ENCODE assay signal across 8 mouse cellular contexts in genomic region chr19:7495221-7496038, GRCm38 (mm10). TPM values are rescaled to one million over a fixed set of nuclear protein-coding genes. Genes with fewer than 3 reads are reported as not detected.
DNase-seq lines count a peak whose midpoint lies in the region; ATAC-seq and TF ChIP-seq lines count a peak whose summit lies in the region.

No protein-coding gene starts in this region.

- no peak for ATAC-seq in heart, embryonic 13.5 days (ENCODE audit: extremely low read depth, insufficient number of reproducible peaks, low FRiP score, low TSS enrichment)
- ATAC-seq in forebrain, embryonic 15.5 days (replicated peaks) = no peak
- ATAC-seq in liver, embryonic 16.5 days (ENCODE audit: low read depth) = no peak
- no peak for ATAC-seq in cerebellum, adult (ENCODE audit: insufficient number of reproducible peaks, low FRiP score, low TSS enrichment)

- TF ChIP-seq EP300 in ES-Bruce4 (IDR thresholded peaks at IDR 0.05; ENCODE audit: insufficient read depth, low read depth, low read length) = no peak

- no peak for TF ChIP-seq POLR2A in ES-Bruce4 (IDR thresholded peaks at IDR 0.05; ENCODE audit: insufficient read depth, low read length)

- 42% methylated on average over 14 of the region's 14 CpGs for WGBS in heart, embryonic 13.5 days
- WGBS in forebrain, embryonic 15.5 days = 39% methylated on average over 14 of the region's 14 CpGs
- 23% methylated on average over 14 of the region's 14 CpGs for WGBS in liver, embryonic 16.5 days (ENCODE audit: insufficient replicate concordance)

- TF ChIP-seq CTCF in ES-Bruce4 (IDR thresholded peaks at IDR 0.05; ENCODE audit: low read depth, low read length) = no peak

- peaks cover 8% of the 10 kb centered on the region for H3K4me1 ChIP-seq in heart, embryonic 13.5 days
- H3K4me1 ChIP-seq in ES-Bruce4 (ENCODE audit: control insufficient read depth, insufficient read depth, low read length) = peaks cover 1% of the 10 kb centered on the region
- peaks cover 9% of the 10 kb centered on the region for H3K4me1 ChIP-seq in forebrain, embryonic 15.5 days
- peaks cover 14% of the 10 kb centered on the region for H3K4me1 ChIP-seq in liver, embryonic 16.5 days (ENCODE audit: control insufficient read depth, low read depth, low read length)

- no peaks in the 10 kb centered on the region for H3K36me3 ChIP-seq in heart, embryonic 13.5 days
- no peaks in the 10 kb centered on the region for H3K36me3 ChIP-seq in ES-Bruce4 (ENCODE audit: control insufficient read depth, insufficient read depth, low read length, poor library complexity, severe bottlenecking)
- no peaks in the 10 kb centered on the region for H3K36me3 ChIP-seq in forebrain, embryonic 15.5 days
- no peaks in the 10 kb centered on the region for H3K36me3 ChIP-seq in liver, embryonic 16.5 days (ENCODE audit: control insufficient read depth, insufficient read depth)

- intact Hi-C loops in heart, postnatal 14 days (cut with DNase I) = no loop called here

- peak overlapping the region; percentile 99 for H3K27ac ChIP-seq in heart, embryonic 13.5 days (replicated peaks)
- peak overlapping the region; percentile 92 for H3K27ac ChIP-seq in ES-Bruce4 (ENCODE audit: insufficient read depth, low read length)
- peak overlapping the region; percentile 99 for H3K27ac ChIP-seq in forebrain, embryonic 15.5 days (replicated peaks)
- H3K27ac ChIP-seq in liver, embryonic 16.5 days (ENCODE audit: low read length) = peak overlapping the region; percentile 73

- DNase-seq in heart, postnatal 14 days = no peak
- DNase-seq in kidney, postnatal 14 days = no peak
- DNase-seq in right cerebral cortex, adult 18-20 months = no peak

- H3K4me2 ChIP-seq in heart, embryonic 13.5 days = peak overlapping the region; percentile 87
- H3K4me2 ChIP-seq in forebrain, embryonic 15.5 days (replicated peaks) = peak overlapping the region; percentile 72
- peak overlapping the region; percentile 99 for H3K4me2 ChIP-seq in liver, embryonic 16.5 days (ENCODE audit: low read depth, low read length)

- no peaks in the 10 kb centered on the region for H3K9me3 ChIP-seq in heart, embryonic 13.5 days
- H3K9me3 ChIP-seq in ES-Bruce4 (replicated peaks; ENCODE audit: control insufficient read depth, insufficient read depth, low read length, poor library complexity, severe bottlenecking) = no peaks in the 10 kb centered on the region
- H3K9me3 ChIP-seq in forebrain, embryonic 15.5 days = no peaks in the 10 kb centered on the region
- H3K9me3 ChIP-seq in liver, embryonic 16.5 days (replicated peaks; ENCODE audit: control insufficient read depth, low read length) = no peaks in the 10 kb centered on the region

- no peaks in the 10 kb centered on the region for H3K27me3 ChIP-seq in heart, embryonic 13.5 days (replicated peaks)
- H3K27me3 ChIP-seq in ES-Bruce4 (ENCODE audit: control insufficient read depth, insufficient read depth, low read length, poor library complexity, severe bottlenecking) = no peaks in the 10 kb centered on the region
- H3K27me3 ChIP-seq in forebrain, embryonic 15.5 days = no peaks in the 10 kb centered on the region
- no peaks in the 10 kb centered on the region for H3K27me3 ChIP-seq in liver, embryonic 16.5 days (ENCODE audit: control insufficient read depth, insufficient read depth, low read depth, low read length)

- peak overlapping the region; percentile 84 for H3K4me3 ChIP-seq in heart, embryonic 13.5 days
- peak overlapping the region; percentile 53; the same call in 1 of the 2 replicates for H3K4me3 ChIP-seq in ES-Bruce4 (ENCODE audit: low read depth, low read length)
- H3K4me3 ChIP-seq in forebrain, embryonic 15.5 days = peak overlapping the region; percentile 97
- peak overlapping the region; percentile 86 for H3K4me3 ChIP-seq in liver, embryonic 16.5 days (ENCODE audit: low read depth, low read length)

- H3K9ac ChIP-seq in heart, embryonic 13.5 days = peak overlapping the region; percentile 95
- H3K9ac ChIP-seq in ES-Bruce4 (ENCODE audit: low read depth, poor library complexity, severe bottlenecking) = peak overlapping the region; percentile 88
- peak overlapping the region; percentile 95 for H3K9ac ChIP-seq in forebrain, embryonic 15.5 days (replicated peaks)
- peak overlapping the region; percentile 96 for H3K9ac ChIP-seq in liver, embryonic 16.5 days (ENCODE audit: low read depth, low read length)

RNA-seq across cellular contexts. Expression of gene Atl3, which starts 1.6 kb away (rescaled TPM):
- polyA plus RNA-seq in heart, embryonic 13.5 days (2015; fragmentation: Nextera tagmentation; extraction: Ambion mirVana) = 7.2 and 7.7 TPM in 2 replicates
- total RNA-seq in heart, postnatal 14 days (2021) = 10 to 100 TPM; 24.7 to 28.4 TPM
- 51.3 and 53.5 TPM in 2 replicates for polyA plus RNA-seq in ES-Bruce4 (2011; ENCODE audit: insufficient read depth, insufficient read length, low read depth, missing spikeins)
- 6.4 and 8.1 TPM in 2 replicates for polyA plus RNA-seq in forebrain, embryonic 15.5 days (2015; fragmentation: Nextera tagmentation; extraction: Ambion mirVana)
- 5.5 and 5.6 TPM in 2 replicates for polyA plus RNA-seq in liver, embryonic 16.5 days (2015; fragmentation: Nextera tagmentation; extraction: Ambion mirVana)

RNA-seq across cellular contexts. Expression of gene Rtn3, which starts 12.3 kb away (rescaled TPM):
- 129 and 138 TPM in 2 replicates for polyA plus RNA-seq in heart, embryonic 13.5 days (2015; fragmentation: Nextera tagmentation; extraction: Ambion mirVana)
- 10 to 100 TPM; 79.2 to 87.9 TPM for total RNA-seq in heart, postnatal 14 days (2021)
- polyA plus RNA-seq in ES-Bruce4 (2011; ENCODE audit: insufficient read depth, insufficient read length, low read depth, missing spikeins) = 162 and 178 TPM in 2 replicates
- 517 and 533 TPM in 2 replicates for polyA plus RNA-seq in forebrain, embryonic 15.5 days (2015; fragmentation: Nextera tagmentation; extraction: Ambion mirVana)
- polyA plus RNA-seq in liver, embryonic 16.5 days (2015; fragmentation: Nextera tagmentation; extraction: Ambion mirVana) = 59.7 and 63.8 TPM in 2 replicates
